Mouse (Mus musculus) MEL (cell line): ENCODE data around the gene Wfdc2.

Source experiments
- CHD2 ChIP-seq: IDR thresholded peaks from 2 replicates; pipeline ENCODE4 v1.6.1; 2011; ENCODE audit warnings: low read length, improper control_type of control experiment
- CTCF ChIP-seq, 3 experiments: IDR thresholded peaks in 2 of 3; conservative IDR thresholded peaks in 1 of 3; 2 replicates each; pipeline ENCODE4 v1.5.1; 2011 to 2012; ENCODE audit warnings: low read length in 3 of 3, low read depth in 2 of 3, mild to moderate bottlenecking in 2 of 3, improper control_type of control experiment in 1 of 3, inconsistent platforms in 1 of 3, mixed read lengths in 1 of 3, moderate library complexity in 1 of 3; ENCODE audit not compliant: control insufficient read depth in 1 of 3, insufficient read depth in 1 of 3, poor library complexity in 1 of 3, severe bottlenecking in 1 of 3
- E2F4 ChIP-seq: IDR thresholded peaks from 2 replicates; pipeline ENCODE4 v1.6.1; 2011; ENCODE audit warnings: low read depth, low read length, improper control_type of control experiment, borderline replicate concordance
- EP300 ChIP-seq, 2 experiments: IDR thresholded peaks; 2 replicates each; pipeline ENCODE4 v1.6.1; 2011; ENCODE audit warnings: improper control_type of control experiment in 2 of 2, low read length in 2 of 2, low read depth in 1 of 2, mild to moderate bottlenecking in 1 of 2
- NRF1 ChIP-seq: IDR thresholded peaks from 2 replicates; pipeline ENCODE4 v1.6.1; 2014; ENCODE audit warnings: low read depth, mild to moderate bottlenecking, inconsistent platforms, low read length, improper control_type of control experiment, moderate library complexity; ENCODE audit not compliant: poor library complexity, insufficient read depth, severe bottlenecking
- POLR2A ChIP-seq, 2 experiments: IDR thresholded peaks; 2 replicates each; pipeline ENCODE4 v1.6.1; 2011 to 2012; ENCODE audit warnings: low read length in 2 of 2, mild to moderate bottlenecking in 2 of 2, control low read depth in 1 of 2, improper control_type of control experiment in 1 of 2, low read depth in 1 of 2, moderate library complexity in 1 of 2; ENCODE audit not compliant: control insufficient read depth in 1 of 2, insufficient read depth in 1 of 2, poor library complexity in 1 of 2
- POLR2AphosphoS2 ChIP-seq: IDR thresholded peaks from 2 replicates; pipeline ENCODE4 v1.6.1; 2011; ENCODE audit warnings: low read length, improper control_type of control experiment
- TAL1 ChIP-seq: IDR thresholded peaks from 2 replicates; pipeline ENCODE4 v1.6.1; 2012; ENCODE audit warnings: mild to moderate bottlenecking, inconsistent platforms, low read length, moderate library complexity, mixed read lengths
- TCF12 ChIP-seq: IDR thresholded peaks from 2 replicates; pipeline ENCODE4 v1.6.1; 2014; ENCODE audit warnings: low read depth, mild to moderate bottlenecking, inconsistent platforms, low read length, improper control_type of control experiment, moderate library complexity
- UBTF ChIP-seq: IDR thresholded peaks from 2 replicates; pipeline ENCODE4 v1.6.1; 2012; ENCODE audit warnings: low read depth, mild to moderate bottlenecking, inconsistent platforms, low read length, improper control_type of control experiment, moderate library complexity, borderline replicate concordance; ENCODE audit not compliant: insufficient read depth
- USF1 ChIP-seq: IDR thresholded peaks from 2 replicates; pipeline ENCODE4 v1.6.1; 2014; ENCODE audit warnings: low read depth, mild to moderate bottlenecking, inconsistent platforms, low read length, improper control_type of control experiment, moderate library complexity

GRCm38 (mm10) chr2:164542598-164542997, 19.6 kb upstream of the Wfdc2 start:
- no peak for TF ChIP-seq TCF12
- TF ChIP-seq CTCF (IDR thresholded peaks at IDR 0.05 in 2 of 3, conservative IDR thresholded peaks at IDR 0.05 in 1 of 3; ENCODE audit: control insufficient read depth in 1 of 3, insufficient read depth in 1 of 3, low read depth in 2 of 3, low read length in 3 of 3, poor library complexity in 1 of 3, severe bottlenecking in 1 of 3), result no peak
- no peak for TF ChIP-seq E2F4
- TF ChIP-seq POLR2AphosphoS2, result no peak
- no peak for TF ChIP-seq POLR2A (IDR thresholded peaks at IDR 0.05; ENCODE audit: control insufficient read depth in 1 of 2, insufficient read depth in 1 of 2, low read depth in 1 of 2, low read length in 2 of 2, poor library complexity in 1 of 2)
- no peak for TF ChIP-seq NRF1
- no peak for TF ChIP-seq EP300 (IDR thresholded peaks at IDR 0.05; ENCODE audit: low read depth in 1 of 2, low read length in 2 of 2)
- TF ChIP-seq CHD2, result no peak
- no peak for TF ChIP-seq TAL1
- no peak for TF ChIP-seq UBTF
- TF ChIP-seq USF1, result no peak
